Comparison of ENCODE assay signal across 10 mouse cellular contexts in genomic region chr13:13523625-13524584, GRCm38 (mm10).
DNase-seq lines count a peak whose midpoint lies in the region; ATAC-seq and TF ChIP-seq lines count a peak whose summit lies in the region.
"Had no signal": no experiment of that assay in that cellular context is flagged by ENCODE, and none has a peak within 500 bp of the region (broad histone marks: within the 10 kb centered on the region; RNA-seq: fewer than 3 reads in every experiment).

No protein-coding gene starts in this region.

- H3K27ac ChIP-seq in forebrain, postnatal 0 days (ENCODE audit: low read depth, low read length) = no peak overlapping the region
- H3K27ac ChIP-seq in forebrain, embryonic 13.5 days = no peak overlapping the region
- H3K27ac ChIP-seq in lung, postnatal 0 days (ENCODE audit: low read length) = no peak overlapping the region
- H3K27ac ChIP-seq in stomach, postnatal 0 days (replicated peaks) = no peak overlapping the region

- H3K4me2 ChIP-seq in forebrain, postnatal 0 days (ENCODE audit: low read depth) = no peak overlapping the region
- no peak overlapping the region for H3K4me2 ChIP-seq in forebrain, embryonic 13.5 days
- H3K4me2 ChIP-seq in lung, postnatal 0 days (replicated peaks; ENCODE audit: low read depth, low read length) = no peak overlapping the region
- no peak overlapping the region for H3K4me2 ChIP-seq in stomach, postnatal 0 days (replicated peaks; ENCODE audit: low read depth)

- H3K4me3 ChIP-seq in forebrain, postnatal 0 days (ENCODE audit: low read depth, low read length) = no peak overlapping the region
- no peak overlapping the region for H3K4me3 ChIP-seq in forebrain, embryonic 13.5 days
- H3K4me3 ChIP-seq in lung, postnatal 0 days (ENCODE audit: low read depth, low read length) = no peak overlapping the region
- H3K4me3 ChIP-seq in stomach, postnatal 0 days (ENCODE audit: low read depth, low read length) = no peak overlapping the region

- no peak for TF ChIP-seq EP300 in lung, postnatal 0 days (IDR thresholded peaks at IDR 0.05)
- no peak for TF ChIP-seq EP300 in stomach, postnatal 0 days (optimal IDR thresholded peaks at IDR 0.05)

- H3K36me3 ChIP-seq in forebrain, postnatal 0 days (ENCODE audit: insufficient read depth) = no peaks in the 10 kb centered on the region
- no peaks in the 10 kb centered on the region for H3K36me3 ChIP-seq in forebrain, embryonic 13.5 days (ENCODE audit: poor library complexity, severe bottlenecking)
- no peaks in the 10 kb centered on the region for H3K36me3 ChIP-seq in lung, postnatal 0 days (ENCODE audit: insufficient read depth, low read length)
- H3K36me3 ChIP-seq in stomach, postnatal 0 days (ENCODE audit: control insufficient read depth, insufficient read depth, low read length) = no peaks in the 10 kb centered on the region
- H3K36me3 ChIP-seq: G1E had no signal

- 0 out of 2 replicates have a peak, but pooled peaks have one; percentile 18 for ATAC-seq in forebrain, postnatal 0 days
- ATAC-seq in forebrain, embryonic 13.5 days = no peak
- peak; percentile 23; the same call in 1 of the 2 replicates for ATAC-seq in lung, postnatal 0 days
- ATAC-seq in stomach, postnatal 0 days (ENCODE audit: low FRiP score, low TSS enrichment) = 0 out of 2 replicates have a peak, but pooled peaks have one; percentile 45
- ATAC-seq in erythroid progenitor cell, adult 5-6 weeks (replicated peaks; ENCODE audit: low FRiP score, poor library complexity, severe bottlenecking) = no peak
- ATAC-seq: intestine, postnatal 0 days had no signal

- H3K9ac ChIP-seq in forebrain, postnatal 0 days = no peak overlapping the region
- no peak overlapping the region for H3K9ac ChIP-seq in forebrain, embryonic 13.5 days
- H3K9ac ChIP-seq in lung, postnatal 0 days (replicated peaks; ENCODE audit: low read depth) = no peak overlapping the region
- H3K9ac ChIP-seq in stomach, postnatal 0 days (ENCODE audit: low read length) = no peak overlapping the region

- H3K9me3 ChIP-seq in forebrain, postnatal 0 days (ENCODE audit: low read length) = no peaks in the 10 kb centered on the region
- no peaks in the 10 kb centered on the region for H3K9me3 ChIP-seq in forebrain, embryonic 13.5 days (replicated peaks)
- H3K9me3 ChIP-seq in lung, postnatal 0 days (ENCODE audit: low read length) = no peaks in the 10 kb centered on the region
- no peaks in the 10 kb centered on the region for H3K9me3 ChIP-seq in stomach, postnatal 0 days (ENCODE audit: control insufficient read depth, low read length)
- H3K9me3 ChIP-seq: G1E had no signal

- DNase-seq in forebrain, postnatal 0 days = peak; percentile 25
- DNase-seq in lung, postnatal 0 days (ENCODE audit: low spot score) = no peak
- DNase-seq in lung, postnatal 14 days = no peak
- peak; percentile 41 for DNase-seq in induced T-regulatory cell, adult 2 months (ENCODE audit: low read depth)
- no peak for DNase-seq in stomach, postnatal 0 days (ENCODE audit: low spot score)
- DNase-seq in right cerebral cortex, postnatal 25 days = no peak

- WGBS in forebrain, postnatal 0 days = 86% methylated on average over 9 of the region's 9 CpGs
- 86% methylated on average over 9 of the region's 9 CpGs for WGBS in forebrain, embryonic 13.5 days
- 71% methylated on average over 9 of the region's 9 CpGs for WGBS in lung, postnatal 0 days
- WGBS in stomach, postnatal 0 days = 81% methylated on average over 9 of the region's 9 CpGs

- no peak for TF ChIP-seq CTCF in forebrain, postnatal 0 days (IDR thresholded peaks at IDR 0.05; ENCODE audit: low read depth)
- no peak for TF ChIP-seq CTCF in lung, postnatal 0 days (IDR thresholded peaks at IDR 0.05)
- TF ChIP-seq CTCF in stomach, postnatal 0 days (IDR thresholded peaks at IDR 0.05; ENCODE audit: low read depth) = no peak

- no peaks in the 10 kb centered on the region for H3K27me3 ChIP-seq in forebrain, postnatal 0 days (ENCODE audit: insufficient read depth, low read length)
- H3K27me3 ChIP-seq in forebrain, embryonic 13.5 days = no peaks in the 10 kb centered on the region
- no peaks in the 10 kb centered on the region for H3K27me3 ChIP-seq in lung, postnatal 0 days (replicated peaks; ENCODE audit: insufficient read depth, low read length)
- H3K27me3 ChIP-seq in stomach, postnatal 0 days (ENCODE audit: control insufficient read depth, insufficient read depth, low read length) = no peaks in the 10 kb centered on the region

- no peaks in the 10 kb centered on the region for H3K4me1 ChIP-seq in forebrain, postnatal 0 days (ENCODE audit: insufficient read depth)
- 0 out of 2 replicates have a peak, but pooled peaks cover 3% of the 10 kb centered on the region for H3K4me1 ChIP-seq in forebrain, embryonic 13.5 days
- peaks cover 4% of the 10 kb centered on the region; the same call in 1 of the 2 replicates for H3K4me1 ChIP-seq in lung, postnatal 0 days (ENCODE audit: insufficient read depth, low read depth, low read length)
- no peaks in the 10 kb centered on the region for H3K4me1 ChIP-seq in stomach, postnatal 0 days (replicated peaks; ENCODE audit: control insufficient read depth, insufficient read depth)

Comparison
In these comparisons a context has a peak if more than half of its experiments do, and no peak if none do; other contexts are left out.
1. ATAC-seq: peak in forebrain, postnatal 0 days (single experiment), lung, postnatal 0 days (single experiment) and stomach, postnatal 0 days (single experiment); none in forebrain, embryonic 13.5 days (single experiment) and erythroid progenitor cell, adult 5-6 weeks (single experiment).
2. DNase-seq: peak in forebrain, postnatal 0 days (single experiment) and induced T-regulatory cell, adult 2 months (single experiment); none in lung, postnatal 0 days (single experiment), lung, postnatal 14 days (single experiment), stomach, postnatal 0 days (single experiment) and right cerebral cortex, postnatal 25 days (single experiment).